Mouse (Mus musculus): ENCODE data around the gene Gm20518.

The Gm20518 gene

GRCm38 (mm10) chr16:17839976-17840375 lies 51.5 kb downstream of the Gm20518 start:
- no peak for DNase-seq (ENCODE audit: low spot score)

- DNase-seq (ENCODE audit: low spot score) = no peak
Measured at GRCm38 (mm10) chr16:17838051-17838450, 53.4 kb downstream of the Gm20518 start, which contains the start of gene Car15. Car15 (minus strand) TSS chr16:17838364.

- no peak for DNase-seq (ENCODE audit: low spot score)
Measured at GRCm38 (mm10) chr16:17835481-17835880, 56.0 kb downstream of the Gm20518 start.

- DNase-seq (ENCODE audit: low spot score) = no peak
Measured at GRCm38 (mm10) chr16:17834543-17834942, 56.9 kb downstream of the Gm20518 start.

DNA sequence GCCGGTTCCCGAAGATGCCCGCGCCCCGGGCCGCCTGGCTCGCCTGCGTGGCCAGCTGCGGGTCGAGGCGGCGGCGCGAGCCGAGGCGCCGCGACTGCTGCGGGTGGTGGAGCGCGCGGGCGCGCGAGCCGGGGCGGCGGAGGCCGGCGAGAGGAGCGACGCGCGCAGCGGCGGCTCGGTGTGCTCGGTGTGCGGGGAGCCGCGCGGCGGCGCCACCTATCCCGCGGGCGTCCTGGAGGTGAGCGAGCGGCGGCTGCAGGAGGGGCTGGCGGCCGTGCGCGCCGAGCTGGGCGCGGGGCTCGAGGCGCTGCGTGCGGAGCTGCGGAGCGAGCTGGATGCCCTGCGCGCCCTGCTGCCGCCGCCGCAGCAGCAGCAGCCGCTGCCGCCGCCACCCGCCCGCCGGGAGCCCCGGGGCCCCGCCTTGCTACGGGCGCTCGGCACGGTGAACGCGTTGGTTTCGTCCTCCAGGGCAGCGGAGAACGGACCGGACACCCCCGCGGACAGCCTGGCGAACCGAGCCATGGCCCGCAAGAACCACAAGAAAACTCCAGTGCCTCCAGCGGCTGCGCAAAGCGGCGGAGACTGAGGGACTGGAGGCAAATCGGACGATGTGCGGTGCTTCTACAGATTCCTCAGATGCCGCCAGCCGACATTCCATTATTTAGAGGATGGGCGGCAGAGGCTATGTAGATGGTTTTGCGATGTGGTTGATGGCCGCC lies 57.6 kb downstream of the Gm20518 start:
- peak; percentile 65 for DNase-seq (ENCODE audit: low spot score)

- peak; percentile 50 for DNase-seq (ENCODE audit: low spot score)
Measured at GRCm38 (mm10) chr16:17833321-17833680, 58.2 kb downstream of the Gm20518 start.

DNA sequence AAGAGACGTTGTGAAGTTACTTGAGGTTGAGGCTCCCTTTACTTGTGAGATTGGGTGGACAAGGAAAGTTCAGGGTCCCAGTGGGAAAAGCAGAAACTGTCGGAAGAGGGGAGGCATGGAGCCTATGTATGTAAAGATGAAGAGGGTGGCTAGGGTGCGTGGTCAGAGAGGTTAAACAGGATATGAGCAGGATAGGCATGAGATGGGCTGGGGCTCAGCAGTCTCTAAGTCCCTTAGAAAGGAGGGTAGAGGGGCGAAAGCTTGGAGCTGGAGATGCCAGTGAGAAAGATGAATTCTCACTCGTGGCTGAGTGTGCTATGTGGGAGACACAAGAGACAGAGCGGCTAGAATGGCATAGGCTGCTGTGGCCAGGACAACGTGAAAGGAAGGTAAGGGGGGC lies 58.6 kb downstream of the Gm20518 start, which contains the start of gene B830017H08Rik:
Gene B830017H08Rik (plus strand): TSS at position 301 of the 400 bp plus-strand sequence.
- no peak for DNase-seq (ENCODE audit: low spot score)

- DNase-seq (ENCODE audit: low spot score) = peak; percentile 36
Measured at GRCm38 (mm10) chr16:17831781-17832180, 59.7 kb downstream of the Gm20518 start.

- DNase-seq (ENCODE audit: low spot score) = no peak
Measured at GRCm38 (mm10) chr16:17830385-17831178, 60.9 kb downstream of the Gm20518 start.

DNA sequence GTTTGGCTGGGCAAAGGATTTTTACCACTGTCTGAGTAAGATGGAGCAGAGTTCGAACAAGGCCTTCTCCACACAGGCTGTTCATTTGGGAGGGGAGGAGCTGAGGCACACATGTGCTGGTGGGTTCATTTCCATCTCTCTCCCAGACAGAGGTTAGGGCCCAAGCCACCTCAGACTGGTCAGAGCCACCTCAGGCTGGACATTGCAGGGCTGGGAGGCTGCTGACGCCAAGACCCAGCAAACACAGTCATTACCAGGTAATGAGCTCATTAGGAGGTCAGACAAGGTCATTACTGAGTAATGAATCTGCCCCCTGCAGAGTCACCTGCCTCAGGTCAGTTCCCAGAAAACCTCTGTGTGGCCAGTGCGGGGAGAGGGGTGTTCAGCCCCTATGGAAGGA lies 62.6 kb downstream of the Gm20518 start:
- DNase-seq (ENCODE audit: low spot score) = no peak

- no peak for DNase-seq (ENCODE audit: low spot score)
Measured at GRCm38 (mm10) chr16:17828229-17828628, 63.2 kb downstream of the Gm20518 start.

- no peak for DNase-seq (ENCODE audit: low spot score)
Measured at GRCm38 (mm10) chr16:17826500-17826899, 65.0 kb downstream of the Gm20518 start.

DNA sequence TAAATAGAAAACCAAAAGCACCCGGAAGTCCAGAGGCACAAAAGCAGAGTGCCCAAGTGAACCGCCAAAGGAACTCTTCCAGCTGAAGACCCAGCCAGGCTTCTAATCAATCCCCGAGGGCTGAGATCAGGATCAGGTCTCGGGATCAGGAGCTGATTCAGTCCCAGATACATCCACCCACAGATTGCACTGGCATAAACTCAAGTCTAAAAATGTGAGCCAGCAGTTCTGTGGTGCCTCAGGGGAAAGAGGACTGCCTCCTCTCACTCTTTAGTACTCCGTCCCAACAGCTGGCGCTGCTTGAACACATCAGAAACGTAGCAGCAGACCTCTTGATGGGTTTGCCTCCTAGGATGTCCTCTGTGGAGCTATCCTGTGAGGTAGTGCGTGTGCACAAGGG lies 74.9 kb downstream of the Gm20518 start:
- no peak for DNase-seq (ENCODE audit: low spot score)

DNA sequence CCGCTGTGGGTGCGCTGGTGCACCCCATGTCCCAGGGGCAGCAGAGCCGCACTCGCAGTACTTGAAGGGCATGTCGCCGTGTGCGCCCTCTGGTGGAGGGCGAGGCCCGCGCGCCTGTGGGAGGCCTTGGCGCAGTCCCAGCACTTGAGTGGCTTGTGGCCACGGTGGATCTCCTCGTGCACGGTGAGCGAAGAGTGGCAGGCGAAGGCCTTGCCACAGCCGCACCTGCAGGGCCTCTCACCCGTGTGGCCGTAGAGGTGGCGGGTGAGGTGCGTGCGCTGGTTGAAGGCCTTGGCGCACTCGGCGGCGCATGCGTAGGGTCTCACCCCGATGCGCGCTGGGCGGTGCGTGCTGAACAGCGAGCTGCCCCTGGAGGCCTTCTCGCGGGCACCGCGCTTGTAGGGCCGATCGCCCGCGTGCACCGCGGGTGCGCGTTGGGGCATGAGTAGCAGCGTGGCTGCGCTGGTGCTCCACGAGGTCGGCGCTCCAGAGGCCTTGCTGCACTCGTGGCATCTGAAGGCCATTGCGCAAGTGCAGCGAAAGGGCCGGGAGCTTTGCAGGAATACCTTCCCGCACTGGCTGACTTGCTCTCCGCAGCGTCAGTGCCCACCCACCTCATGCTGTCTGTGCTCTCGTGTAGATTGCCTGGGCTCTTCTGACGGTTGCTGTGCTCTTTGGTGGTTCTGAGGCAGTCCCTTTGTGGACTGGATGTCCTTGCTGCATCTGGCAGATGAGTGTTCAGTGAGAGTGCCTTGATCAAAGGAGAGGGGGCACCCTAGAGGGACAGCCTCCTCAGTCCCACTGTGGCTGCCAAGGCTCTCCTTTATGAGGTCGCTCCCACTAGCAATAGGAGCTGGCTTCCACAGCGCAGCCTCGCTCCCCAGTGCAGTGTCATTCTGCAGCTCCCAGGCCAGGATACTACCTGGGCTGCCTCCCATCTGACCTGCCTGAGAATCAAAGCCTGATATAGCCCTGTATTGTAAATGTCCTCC lies 75.8 kb downstream of the Gm20518 start:
- peak; percentile 87 for DNase-seq (ENCODE audit: low spot score)

DNA sequence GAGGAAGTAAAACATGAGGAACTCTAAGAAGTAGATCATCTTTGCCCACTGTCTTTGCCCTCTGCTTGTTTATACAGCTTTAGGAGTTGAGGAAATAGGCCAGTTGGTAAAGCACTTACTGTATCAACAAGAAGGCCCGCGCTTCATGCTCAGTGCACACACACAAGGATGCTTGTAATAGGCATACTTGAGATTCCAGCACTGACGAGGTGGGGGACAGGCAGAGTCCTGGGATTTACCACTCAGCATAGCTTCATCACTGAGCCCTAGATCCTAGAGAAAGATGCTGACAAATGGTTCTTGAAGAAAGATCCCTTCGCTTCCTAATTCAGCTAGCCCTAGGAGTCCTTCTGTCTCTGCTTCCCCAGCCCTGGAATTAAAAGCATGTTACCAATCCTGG lies 78.3 kb downstream of the Gm20518 start:
- no peak for DNase-seq (ENCODE audit: low spot score)

- peak; percentile 86 for DNase-seq (ENCODE audit: low spot score)
Measured at GRCm38 (mm10) chr16:17812120-17812519, 79.4 kb downstream of the Gm20518 start.

DNA sequence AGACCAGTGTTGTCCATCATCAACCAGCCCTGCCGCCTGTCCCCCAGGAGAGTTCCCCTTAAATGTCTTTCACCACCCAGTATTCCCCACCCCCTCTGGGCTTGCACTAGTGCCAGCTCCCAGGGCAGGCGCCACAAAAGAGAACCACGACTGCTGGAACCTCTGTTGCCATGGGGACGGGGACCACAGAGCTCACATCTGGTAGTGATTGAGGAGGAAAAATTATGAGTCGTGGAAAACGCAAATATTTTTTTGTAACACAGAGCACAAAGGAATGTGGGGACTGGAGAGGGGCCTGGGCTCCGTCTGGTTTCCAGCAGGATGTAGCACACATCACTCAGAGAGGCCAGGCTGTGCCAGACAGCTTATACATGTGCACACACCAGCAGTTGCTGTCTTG lies 81.8 kb downstream of the Gm20518 start:
- peak; percentile 86 for DNase-seq (ENCODE audit: low spot score)

DNA sequence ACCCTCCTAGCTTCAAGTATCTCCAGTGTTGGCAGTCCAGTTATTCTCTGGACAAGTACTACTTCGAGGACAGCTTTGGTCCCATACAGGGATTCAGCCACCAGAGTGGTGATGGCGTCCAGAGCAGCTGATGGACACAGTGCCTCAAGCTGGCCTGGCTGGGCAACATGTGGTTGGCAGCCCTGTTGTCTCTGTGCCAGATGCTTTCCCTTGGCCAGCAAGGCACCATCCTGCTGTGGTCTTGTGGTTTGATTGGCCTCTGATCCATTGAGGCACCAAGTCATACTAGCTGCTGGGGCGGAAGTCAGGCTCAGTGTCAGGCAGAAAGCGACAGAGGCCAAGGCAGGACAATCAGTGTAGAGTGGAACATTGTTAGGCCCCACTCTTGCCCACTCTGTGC lies 82.3 kb downstream of the Gm20518 start:
- DNase-seq (ENCODE audit: low spot score) = peak; percentile 18

- peak; percentile 95 for DNase-seq (ENCODE audit: low spot score)
Measured at GRCm38 (mm10) chr16:17807192-17808009, 84.1 kb downstream of the Gm20518 start.

- DNase-seq (ENCODE audit: low spot score) = peak; percentile 30
Measured at GRCm38 (mm10) chr16:17806581-17807191, 84.8 kb downstream of the Gm20518 start.

DNA sequence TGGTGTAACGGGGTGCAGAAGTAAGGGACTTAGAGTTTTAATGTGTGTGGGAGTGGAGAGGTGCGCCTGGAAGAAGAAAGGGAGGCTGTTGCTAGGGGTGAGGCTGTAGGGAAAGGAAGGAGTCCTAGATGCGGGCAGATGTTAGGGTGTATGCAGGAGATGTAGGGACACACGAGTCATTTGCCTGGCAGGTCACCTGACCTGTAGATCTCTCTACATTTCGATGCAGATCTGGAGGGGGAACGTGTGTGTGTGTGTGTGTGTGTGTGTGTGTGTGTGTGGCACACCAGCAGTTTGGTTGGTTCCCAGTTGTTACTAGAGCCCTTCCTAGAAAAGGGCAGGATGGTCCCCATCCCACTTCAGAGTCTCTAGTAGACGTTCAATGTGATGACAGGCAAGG lies 86.5 kb downstream of the Gm20518 start:
- DNase-seq (ENCODE audit: low spot score) = no peak
